Mouse (Mus musculus): Measurements from ENCODE around the gene Lrmda.

The Lrmda gene

DNA sequence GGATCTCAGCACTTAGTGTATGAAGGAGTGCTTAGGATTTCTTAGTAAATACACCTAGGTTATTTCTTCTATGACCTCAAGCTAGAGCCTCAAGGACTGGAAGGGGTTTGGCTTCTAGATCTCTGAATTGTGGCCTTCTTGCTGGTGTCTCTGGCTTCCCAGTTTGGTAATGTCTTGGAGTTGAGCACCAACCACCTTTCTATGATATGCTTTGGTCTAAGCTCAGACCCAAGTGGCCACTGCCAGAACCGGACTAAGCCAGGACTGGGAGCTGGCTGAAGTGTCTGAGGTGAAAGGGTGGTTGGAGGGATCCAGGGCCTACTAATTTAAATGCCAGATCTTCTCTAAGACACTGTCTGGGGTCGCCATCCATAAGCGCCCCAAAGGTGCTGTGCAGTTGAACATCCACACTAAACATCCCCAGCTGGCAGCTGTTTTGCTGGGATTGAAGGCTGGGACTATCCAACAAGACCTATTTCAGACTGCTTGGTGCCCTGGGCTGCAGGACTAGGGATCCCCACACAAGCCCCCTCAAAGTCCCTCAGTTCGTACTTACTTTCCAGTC lies 27.1 kb upstream of the Lrmda start:
- no peak for DNase-seq (ENCODE audit: low read depth, low spot score)

GRCm38 (mm10) chr14:21993251-21994060 lies 26.1 kb upstream of the Lrmda start:
- DNase-seq (ENCODE audit: low read depth, low spot score) = no peak

GRCm38 (mm10) chr14:21994061-21994990 lies 25.2 kb upstream of the Lrmda start:
- no peak for DNase-seq (ENCODE audit: low read depth, low spot score)

DNA sequence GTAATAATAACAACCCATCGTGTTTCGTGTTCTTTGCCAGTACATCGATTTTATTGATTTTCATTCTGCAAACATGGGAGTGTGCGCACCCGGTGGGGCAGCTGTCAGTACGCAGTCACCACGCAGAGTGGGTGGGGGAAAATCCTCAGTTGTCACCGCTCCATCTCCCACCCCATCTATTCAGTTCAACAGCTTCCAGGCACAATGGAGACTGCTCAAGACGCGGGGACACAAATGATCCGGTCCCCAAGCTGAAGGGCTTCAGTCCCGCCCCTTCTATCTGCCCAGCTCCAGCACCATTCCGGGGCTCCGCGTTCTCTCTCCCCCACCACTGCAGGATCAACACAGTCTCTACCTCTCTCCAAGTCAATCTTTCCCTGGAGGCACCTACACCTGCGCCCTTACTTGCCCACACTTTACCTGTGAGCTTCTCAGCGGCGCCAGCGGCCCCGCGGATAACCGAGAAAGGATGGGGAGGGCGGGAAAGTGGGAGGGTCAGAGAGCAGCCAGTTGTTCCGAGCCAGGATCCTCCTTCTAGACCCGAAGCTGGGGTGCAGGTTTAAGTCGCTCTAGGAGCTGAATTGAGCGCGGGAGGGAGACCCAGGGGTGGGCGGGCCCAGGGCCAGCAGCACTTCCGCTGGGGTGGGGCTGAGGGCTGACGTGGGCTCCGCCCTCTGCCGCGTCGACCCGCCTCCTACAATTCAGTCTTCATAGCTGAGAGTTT lies 24.3 kb upstream of the Lrmda start:
- peak; percentile 77 for DNase-seq (ENCODE audit: low read depth, low spot score)

DNA sequence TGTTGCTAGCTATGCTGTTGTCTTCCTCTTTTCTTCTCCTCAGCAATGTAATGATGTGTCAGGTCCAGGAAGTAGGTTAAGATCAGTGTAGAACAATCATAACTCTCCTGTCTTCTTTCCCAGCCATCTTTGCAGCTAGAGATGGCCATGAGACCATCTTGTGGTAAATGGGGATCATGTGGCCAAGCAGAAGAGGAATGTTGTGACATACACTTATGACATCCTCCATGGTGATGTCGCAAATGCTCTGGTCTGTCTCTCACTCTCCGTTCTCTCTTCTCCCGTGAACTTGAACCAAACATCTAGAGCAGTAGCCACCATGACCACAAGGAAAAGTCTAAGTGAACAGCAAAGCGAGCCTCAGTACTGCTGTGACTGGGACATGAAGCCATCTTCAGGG lies 19.9 kb upstream of the Lrmda start:
- DNase-seq (ENCODE audit: low read depth, low spot score) = no peak

DNA sequence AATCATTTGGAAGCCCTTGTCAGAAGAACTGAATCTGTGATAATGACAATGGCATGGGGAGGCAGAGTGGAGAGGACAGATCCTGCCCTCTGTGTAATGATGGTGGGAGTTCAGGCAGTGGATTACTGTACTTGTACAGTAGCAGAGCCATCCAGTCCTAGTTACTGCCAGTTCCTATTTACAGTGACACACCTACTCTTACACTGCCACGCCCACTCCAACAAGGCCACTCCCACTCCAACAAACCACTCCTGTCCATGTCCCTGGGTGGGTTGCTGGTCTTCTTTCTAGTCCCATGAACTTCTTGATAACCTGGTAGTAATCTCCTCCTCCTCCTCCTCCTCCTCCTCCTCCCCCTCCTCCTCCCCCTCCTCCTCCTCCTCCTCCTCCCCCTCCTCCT lies 16.3 kb upstream of the Lrmda start:
- no peak for DNase-seq (ENCODE audit: low read depth, low spot score)

DNA sequence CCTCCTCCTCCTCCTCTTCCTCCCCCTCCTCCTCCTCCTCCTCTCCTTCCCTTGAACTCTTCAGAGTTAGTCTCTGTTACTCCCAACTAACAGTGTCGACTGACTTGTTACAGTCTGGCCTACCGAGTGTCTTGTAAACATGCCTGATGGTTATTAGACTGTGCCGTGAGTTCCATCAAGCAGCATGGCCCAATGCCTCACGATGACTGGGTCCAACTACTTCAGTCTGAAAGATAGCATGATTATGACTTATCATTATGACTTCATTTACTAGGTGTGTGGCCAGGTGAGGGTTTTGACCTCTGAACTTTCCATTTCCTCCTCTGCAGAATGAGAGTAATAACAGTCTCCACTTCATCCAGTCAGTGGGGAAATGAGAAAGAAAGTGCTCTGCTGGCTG lies 15.9 kb upstream of the Lrmda start:
- no peak for DNase-seq (ENCODE audit: low read depth, low spot score)

GRCm38 (mm10) chr14:22004943-22005342 lies 14.6 kb upstream of the Lrmda start:
- peak; percentile 83 for DNase-seq (ENCODE audit: low read depth, low spot score)

- no peak for DNase-seq (ENCODE audit: low read depth, low spot score)
Observed at GRCm38 (mm10) chr14:22007006-22007405, 12.5 kb upstream of the Lrmda start.

DNA sequence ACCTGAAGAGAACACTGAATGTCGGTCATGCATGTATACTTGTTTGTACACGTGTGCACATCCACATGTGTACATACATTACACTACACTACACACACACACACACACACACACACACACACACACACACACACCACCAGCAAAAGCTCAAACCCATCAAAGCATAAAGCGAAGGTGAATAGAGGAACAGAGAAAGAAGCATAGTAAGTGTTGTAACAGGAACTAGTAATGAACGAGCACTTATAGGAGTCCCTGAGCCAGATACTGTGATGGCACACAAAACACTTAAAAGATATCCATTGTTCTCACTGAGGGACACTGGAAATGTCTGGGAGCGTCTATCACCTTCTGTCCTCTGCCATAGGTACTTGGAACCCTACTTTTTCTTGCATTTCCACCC lies 5.2 kb upstream of the Lrmda start:
- no peak for DNase-seq (ENCODE audit: low read depth, low spot score)

GRCm38 (mm10) chr14:22014781-22015180 lies 4.7 kb upstream of the Lrmda start:
- no peak for DNase-seq (ENCODE audit: low read depth, low spot score)

GRCm38 (mm10) chr14:22017011-22017410 lies 2.5 kb upstream of the Lrmda start:
- no peak for DNase-seq (ENCODE audit: low read depth, low spot score)

GRCm38 (mm10) chr14:22019949-22020845 lies 685 bp downstream of the Lrmda start:
- no peak for DNase-seq (ENCODE audit: low read depth, low spot score)

GRCm38 (mm10) chr14:22020885-22021284 lies 1.4 kb downstream of the Lrmda start:
- DNase-seq (ENCODE audit: low read depth, low spot score) = peak; percentile 33

GRCm38 (mm10) chr14:22023533-22023932 lies 4.0 kb downstream of the Lrmda start:
- no peak for DNase-seq (ENCODE audit: low read depth, low spot score)

- no peak for DNase-seq (ENCODE audit: low read depth, low spot score)
Observed at GRCm38 (mm10) chr14:22035900-22036299, 16.4 kb downstream of the Lrmda start.

GRCm38 (mm10) chr14:22036338-22036737 lies 16.8 kb downstream of the Lrmda start:
- no peak for DNase-seq (ENCODE audit: low read depth, low spot score)

DNA sequence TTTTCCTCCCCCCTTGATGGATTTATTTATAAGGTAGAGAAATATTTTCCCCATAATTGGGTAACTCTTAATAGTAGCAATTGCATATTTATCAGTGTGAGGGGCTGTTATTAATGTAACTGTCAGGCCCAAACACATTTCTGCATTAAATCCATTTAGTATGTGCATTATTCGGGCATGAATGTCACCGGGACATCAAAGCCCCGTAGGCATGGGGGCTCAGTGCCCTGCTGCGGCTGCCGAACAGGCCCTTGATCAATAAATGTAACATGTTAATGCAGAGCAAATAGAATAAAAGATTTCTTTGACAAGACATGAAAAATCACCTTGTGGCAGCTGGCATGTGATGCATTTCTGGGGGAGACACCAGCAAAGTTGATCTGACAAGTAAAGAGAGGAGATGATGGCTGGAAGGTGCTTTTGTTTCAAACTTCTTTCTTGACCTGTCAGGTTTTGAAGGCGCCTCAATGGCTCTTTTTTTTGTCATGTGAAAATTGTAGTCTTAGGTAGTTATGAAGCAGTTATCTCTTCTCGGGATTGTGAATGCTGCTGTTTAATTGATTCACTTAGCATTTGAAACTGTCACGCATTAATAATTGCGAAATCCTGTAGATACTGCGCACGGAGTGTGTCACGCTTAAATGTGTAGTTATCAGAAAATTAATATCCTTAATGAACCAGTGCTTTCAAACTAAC lies 17.4 kb downstream of the Lrmda start:
- no peak for DNase-seq (ENCODE audit: low read depth, low spot score)

DNA sequence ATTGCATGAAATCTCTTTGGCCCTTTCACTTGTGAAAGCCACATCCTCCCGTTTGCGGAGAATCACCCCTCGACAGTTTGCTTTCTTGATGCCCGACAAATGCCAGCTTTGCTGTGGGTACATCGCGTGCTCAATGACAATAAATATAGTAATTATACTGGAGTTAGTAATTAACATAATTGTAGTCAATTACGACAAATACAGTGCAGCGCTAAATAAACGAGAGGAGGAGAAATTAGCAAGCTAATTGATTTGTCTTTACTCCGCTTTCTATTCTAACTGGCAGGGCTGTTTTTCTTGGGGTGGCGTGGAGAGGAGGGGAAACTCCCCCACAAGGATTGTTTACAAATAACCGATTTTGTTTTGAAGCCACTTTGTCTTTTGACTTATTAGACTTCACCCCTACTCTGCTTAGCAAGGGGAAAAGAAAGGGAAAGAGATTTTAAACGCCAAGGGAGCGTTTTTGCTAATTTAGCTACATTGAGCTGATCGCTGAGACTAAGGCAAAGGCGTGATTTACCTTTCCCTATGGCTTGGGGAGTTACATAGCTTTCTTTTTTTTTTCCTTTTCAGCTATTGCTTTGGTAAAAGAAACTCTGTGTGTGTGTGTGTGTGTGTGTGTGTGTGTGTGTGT lies 18.1 kb downstream of the Lrmda start:
- DNase-seq (ENCODE audit: low read depth, low spot score) = no peak

DNA sequence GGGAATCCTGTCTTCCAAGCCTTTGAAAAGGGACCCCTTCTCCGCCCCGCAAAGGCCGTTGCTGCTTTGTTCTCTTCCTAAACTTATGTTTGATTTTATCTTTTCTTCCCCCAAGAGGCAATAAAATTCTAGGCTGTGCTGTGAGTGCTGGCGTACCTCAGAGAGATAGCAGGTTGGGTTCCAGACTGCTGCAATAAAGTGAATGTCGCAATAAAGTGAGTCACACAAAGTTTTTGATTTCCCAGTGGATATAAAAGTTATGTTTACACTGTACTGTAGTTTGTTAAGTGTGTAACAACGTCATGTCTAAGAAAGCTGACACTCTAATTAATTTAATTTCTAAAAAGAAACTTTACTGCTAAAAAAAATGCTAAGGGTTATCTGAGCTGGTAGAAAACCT lies 22.6 kb downstream of the Lrmda start:
- no peak for DNase-seq (ENCODE audit: low read depth, low spot score)
